Mouse (Mus musculus): ENCODE measurements around the gene Cdk14. TPM values are rescaled to one million over a fixed set of nuclear protein-coding genes. Genes with fewer than 3 reads are reported as not detected.
"Not testable (repeated sequence)": the region's sequence is repeated elsewhere in the genome, so short reads cannot be mapped to it uniquely, and the experiment has no call there.

Gene Cdk14
- polyA plus RNA-seq, 1 experiment from 2014 or later = 14.4 TPM

DNA sequence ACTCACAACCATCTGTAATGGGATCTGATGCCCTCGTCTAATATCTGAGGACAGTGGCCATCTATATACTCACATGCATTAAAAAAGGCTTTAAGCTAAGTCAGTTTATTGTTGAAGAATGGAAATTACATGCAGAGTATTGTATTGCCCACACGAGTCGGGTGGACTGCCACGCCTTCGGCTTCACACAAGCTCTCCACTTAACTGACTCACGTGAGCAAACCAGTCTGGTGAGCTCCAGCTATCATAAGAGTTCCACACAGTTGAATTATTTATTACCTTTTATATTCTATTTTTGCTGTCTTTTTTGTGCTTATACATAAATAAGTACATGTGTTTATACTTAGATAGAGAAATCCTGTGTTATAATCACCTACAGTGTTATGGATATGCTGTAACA lies 495.2 kb downstream of the Cdk14 start:
- H3K9me3 ChIP-seq (replicated peaks; ENCODE audit: control insufficient read depth, low read length) = no peaks in the 10 kb centered on the region
- ATAC-seq (ENCODE audit: insufficient read depth, low FRiP score) = no peak
- WGBS = 65% methylated on average over 6 of the region's 6 CpGs
- H3K4me3 ChIP-seq (replicated peaks; ENCODE audit: low read length) = no peak overlapping the region
- H3K36me3 ChIP-seq (ENCODE audit: control insufficient read depth, insufficient read depth, low read length) = no peaks in the 10 kb centered on the region
- H3K4me2 ChIP-seq (ENCODE audit: low read depth, low read length) = no peak overlapping the region
- H3K27ac ChIP-seq (ENCODE audit: low read length) = no peak overlapping the region
- H3K4me1 ChIP-seq (ENCODE audit: control insufficient read depth, insufficient read depth, low read length) = no peaks in the 10 kb centered on the region
- H3K27me3 ChIP-seq (ENCODE audit: control insufficient read depth, insufficient read depth, low read length) = no peaks in the 10 kb centered on the region
- H3K9ac ChIP-seq (ENCODE audit: low read length) = no peak overlapping the region

DNA sequence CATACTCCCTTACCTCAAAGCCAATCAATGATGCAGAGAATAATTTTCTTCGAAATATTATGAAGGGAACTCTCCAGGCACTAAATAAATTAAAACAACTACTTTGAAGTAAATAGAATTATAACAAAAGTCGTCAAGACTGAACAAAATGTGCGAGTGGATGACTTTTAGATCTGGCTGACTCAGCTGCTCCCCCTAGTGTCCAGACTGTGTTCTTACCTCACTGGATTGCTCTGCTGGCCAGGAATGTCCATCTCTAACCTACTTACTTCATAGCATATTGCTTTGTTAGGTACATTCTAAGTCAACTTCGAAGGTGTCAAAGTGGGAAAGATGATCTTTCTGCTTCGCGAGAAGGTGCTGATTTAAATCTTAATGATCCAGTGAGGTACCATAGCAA lies 501.7 kb downstream of the Cdk14 start:
- Histone ChIP-seq H3K4me1 (ENCODE audit: control insufficient read depth, insufficient read depth, low read length) (no peaks in the 10 kb centered on the region), H3K9me3 (replicated peaks; ENCODE audit: control insufficient read depth, low read length) (no peaks in the 10 kb centered on the region), H3K27me3 (ENCODE audit: control insufficient read depth, insufficient read depth, low read length) (no peaks in the 10 kb centered on the region), H3K4me2 (ENCODE audit: low read depth, low read length) (no peak overlapping the region), H3K4me3 (replicated peaks; ENCODE audit: low read length) (no peak overlapping the region), H3K9ac (ENCODE audit: low read length) (no peak overlapping the region), H3K36me3 (ENCODE audit: control insufficient read depth, insufficient read depth, low read length) (no peaks in the 10 kb centered on the region), H3K27ac (ENCODE audit: low read length) (no peak overlapping the region)
- ATAC-seq (ENCODE audit: insufficient read depth, low FRiP score) = no peak
- WGBS = 13% methylated on average over 6 of the region's 6 CpGs

DNA sequence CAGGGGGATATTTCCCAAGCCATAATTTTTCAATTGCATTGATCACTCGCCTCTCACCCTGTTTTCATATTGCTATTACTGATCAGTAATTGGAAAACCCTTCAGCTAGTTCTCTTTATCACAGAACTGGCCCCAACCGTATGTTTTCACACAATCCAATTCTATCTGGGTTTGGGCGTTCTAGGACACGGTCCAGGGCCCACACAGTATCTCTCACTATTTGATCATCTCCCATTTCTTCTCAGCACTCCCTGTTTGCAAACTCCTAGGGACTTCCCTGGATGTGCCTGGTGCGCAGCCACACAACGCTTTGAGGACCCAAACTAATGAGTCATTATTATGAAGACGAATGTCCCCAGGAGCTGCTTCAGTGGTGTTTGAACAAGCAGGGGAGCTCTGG lies 502.4 kb downstream of the Cdk14 start:
- Histone ChIP-seq H3K4me1 (ENCODE audit: control insufficient read depth, insufficient read depth, low read length) (no peaks in the 10 kb centered on the region), H3K9me3 (replicated peaks; ENCODE audit: control insufficient read depth, low read length) (no peaks in the 10 kb centered on the region), H3K4me3 (replicated peaks; ENCODE audit: low read length) (no peak overlapping the region), H3K4me2 (ENCODE audit: low read depth, low read length) (no peak overlapping the region), H3K27me3 (ENCODE audit: control insufficient read depth, insufficient read depth, low read length) (no peaks in the 10 kb centered on the region), H3K27ac (ENCODE audit: low read length) (no peak overlapping the region), H3K9ac (ENCODE audit: low read length) (no peak overlapping the region), H3K36me3 (ENCODE audit: control insufficient read depth, insufficient read depth, low read length) (no peaks in the 10 kb centered on the region)
- WGBS = 86% methylated on average over 7 of the region's 7 CpGs
- ATAC-seq (ENCODE audit: insufficient read depth, low FRiP score) = no peak

DNA sequence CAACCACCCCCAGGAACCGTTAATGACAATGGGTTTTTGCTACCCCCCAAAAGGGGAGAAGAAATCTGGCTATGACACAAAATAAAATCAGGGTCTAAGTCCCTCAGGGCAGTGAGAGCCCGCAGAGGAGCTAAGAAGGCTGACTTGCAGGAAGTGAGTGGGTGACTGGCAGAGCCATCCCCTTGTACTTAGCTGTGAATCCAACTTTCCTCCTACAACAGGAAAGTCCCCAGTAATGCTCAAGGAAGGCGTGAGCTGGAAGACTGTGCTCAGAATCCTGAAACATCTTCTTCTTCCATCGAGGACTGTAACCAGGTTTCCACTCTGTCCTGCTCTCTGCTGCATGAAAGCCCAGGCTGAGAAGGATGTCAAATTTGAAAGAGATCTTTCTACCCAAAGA lies 502.8 kb downstream of the Cdk14 start:
- 81% methylated on average over 4 of the region's 4 CpGs for WGBS
- Histone ChIP-seq H3K9me3 (replicated peaks; ENCODE audit: control insufficient read depth, low read length) (no peaks in the 10 kb centered on the region), H3K9ac (ENCODE audit: low read length) (no peak overlapping the region), H3K4me1 (ENCODE audit: control insufficient read depth, insufficient read depth, low read length) (0 out of 2 replicates have a peak, but pooled peaks cover under 1% of the 10 kb centered on the region), H3K4me3 (replicated peaks; ENCODE audit: low read length) (no peak overlapping the region), H3K36me3 (ENCODE audit: control insufficient read depth, insufficient read depth, low read length) (no peaks in the 10 kb centered on the region), H3K27ac (ENCODE audit: low read length) (no peak overlapping the region), H3K4me2 (ENCODE audit: low read depth, low read length) (no peak overlapping the region), H3K27me3 (ENCODE audit: control insufficient read depth, insufficient read depth, low read length) (no peaks in the 10 kb centered on the region)
- no peak for ATAC-seq (ENCODE audit: insufficient read depth, low FRiP score)

DNA sequence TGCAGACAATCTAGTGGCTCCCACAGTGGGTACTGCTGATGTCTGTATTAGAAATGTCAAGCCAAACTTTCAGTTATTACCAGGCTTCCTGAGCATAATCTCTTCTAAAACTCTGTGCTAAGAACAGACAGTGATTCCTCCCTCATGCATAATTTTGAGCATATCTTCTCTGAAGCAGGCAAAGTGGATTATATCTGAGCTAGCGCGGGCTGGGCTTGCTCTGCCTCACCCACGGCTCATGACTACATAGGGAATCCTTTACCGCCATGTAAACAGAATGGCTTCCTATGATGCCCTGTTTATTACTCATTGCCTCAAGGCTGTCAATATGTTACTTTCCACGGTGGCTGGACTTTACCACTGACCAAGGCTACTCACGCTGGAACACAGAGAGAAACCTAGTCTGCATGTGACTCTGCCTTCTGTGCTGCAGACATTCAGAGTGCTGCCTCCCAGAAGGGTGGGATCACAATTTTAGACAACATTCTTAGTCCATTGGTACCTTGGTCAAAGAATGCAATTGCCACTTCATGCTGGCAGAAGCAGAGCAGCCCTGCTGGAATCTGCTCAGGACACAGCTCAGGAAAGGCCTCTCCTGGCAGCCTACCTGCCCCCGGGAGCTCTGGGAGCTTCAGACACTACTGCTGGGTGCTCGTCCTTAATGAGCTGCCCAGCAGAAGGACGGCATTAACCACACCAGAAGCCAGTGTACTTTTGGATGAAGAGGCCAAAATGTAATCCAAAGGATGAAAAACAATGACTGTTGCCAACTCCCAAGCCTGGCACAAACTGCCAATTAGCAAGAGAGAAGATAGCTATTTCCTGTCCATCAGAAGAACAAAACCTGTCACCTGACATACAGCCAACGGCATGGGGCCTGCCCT lies 503.5 kb downstream of the Cdk14 start:
- WGBS = 82% methylated on average over 10 of the region's 10 CpGs
- Histone ChIP-seq H3K9me3 (replicated peaks; ENCODE audit: control insufficient read depth, low read length) (no peaks in the 10 kb centered on the region), H3K4me1 (ENCODE audit: control insufficient read depth, insufficient read depth, low read length) (0 out of 2 replicates have a peak, but pooled peaks cover 6% of the 10 kb centered on the region), H3K36me3 (ENCODE audit: control insufficient read depth, insufficient read depth, low read length) (no peaks in the 10 kb centered on the region), H3K4me3 (replicated peaks; ENCODE audit: low read length) (no peak overlapping the region), H3K27me3 (ENCODE audit: control insufficient read depth, insufficient read depth, low read length) (no peaks in the 10 kb centered on the region), H3K4me2 (ENCODE audit: low read depth, low read length) (no peak overlapping the region), H3K27ac (ENCODE audit: low read length) (no peak overlapping the region), H3K9ac (ENCODE audit: low read length) (no peak overlapping the region)
- ATAC-seq (ENCODE audit: insufficient read depth, low FRiP score) = no peak

DNA sequence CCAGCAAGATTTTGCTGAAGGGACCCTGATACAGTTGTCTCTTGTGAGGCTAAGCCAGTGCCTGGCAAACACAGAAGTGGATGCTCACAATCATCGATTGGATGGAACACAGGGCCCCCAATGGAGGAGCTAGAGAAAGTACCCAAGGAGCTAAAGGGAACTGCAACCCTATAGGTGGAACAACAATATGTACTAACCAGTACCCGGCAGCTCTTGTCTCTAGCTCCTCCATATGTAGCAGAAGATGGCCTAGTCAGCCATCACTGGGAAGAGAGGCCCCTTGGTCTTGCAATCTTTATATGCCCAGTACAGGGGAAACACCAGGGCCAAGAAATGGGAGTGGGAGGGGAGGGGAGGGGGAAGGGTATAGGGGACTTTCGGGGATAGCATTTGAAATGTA lies 515.2 kb downstream of the Cdk14 start:
- H3K9ac ChIP-seq (ENCODE audit: low read length); H3K9me3 ChIP-seq (replicated peaks; ENCODE audit: control insufficient read depth, low read length); H3K27me3 ChIP-seq (ENCODE audit: control insufficient read depth, insufficient read depth, low read length); H3K36me3 ChIP-seq (ENCODE audit: control insufficient read depth, insufficient read depth, low read length); H3K4me2 ChIP-seq (ENCODE audit: low read depth, low read length); ATAC-seq (ENCODE audit: insufficient read depth, low FRiP score); H3K4me1 ChIP-seq (ENCODE audit: control insufficient read depth, insufficient read depth, low read length); H3K4me3 ChIP-seq (replicated peaks; ENCODE audit: low read length); H3K27ac ChIP-seq (ENCODE audit: low read length): not testable (repeated sequence)
- 86% methylated on average over 3 of the region's 3 CpGs for WGBS

DNA sequence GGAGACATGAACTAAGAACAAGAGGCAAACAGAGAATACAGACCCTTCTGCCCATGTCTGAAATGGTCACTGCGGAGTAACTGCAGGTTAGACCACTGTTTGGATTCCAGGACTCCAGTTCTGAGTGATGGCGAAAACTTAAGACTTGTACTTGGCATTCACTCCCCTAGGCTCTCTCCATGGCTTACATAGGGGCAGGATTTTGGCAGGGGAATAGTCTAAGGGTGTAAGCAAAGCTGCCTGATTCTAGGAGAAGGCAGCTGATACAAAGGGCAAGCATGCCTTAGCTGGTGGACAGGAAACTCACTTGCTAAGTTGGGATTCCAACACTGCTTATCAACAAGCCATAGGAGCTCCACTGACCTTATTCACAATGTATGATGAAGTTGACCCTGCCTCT lies 521.9 kb downstream of the Cdk14 start:
- Histone ChIP-seq H3K27ac (ENCODE audit: low read length) (no peak overlapping the region), H3K4me3 (replicated peaks; ENCODE audit: low read length) (no peak overlapping the region), H3K4me1 (ENCODE audit: control insufficient read depth, insufficient read depth, low read length) (peaks cover 3% of the 10 kb centered on the region), H3K36me3 (ENCODE audit: control insufficient read depth, insufficient read depth, low read length) (no peaks in the 10 kb centered on the region), H3K27me3 (ENCODE audit: control insufficient read depth, insufficient read depth, low read length) (no peaks in the 10 kb centered on the region), H3K9me3 (replicated peaks; ENCODE audit: control insufficient read depth, low read length) (no peaks in the 10 kb centered on the region), H3K9ac (ENCODE audit: low read length) (no peak overlapping the region), H3K4me2 (ENCODE audit: low read depth, low read length) (no peak overlapping the region)
- no peak for ATAC-seq (ENCODE audit: insufficient read depth, low FRiP score)
- WGBS = 76% methylated on average over 2 of the region's 2 CpGs

DNA sequence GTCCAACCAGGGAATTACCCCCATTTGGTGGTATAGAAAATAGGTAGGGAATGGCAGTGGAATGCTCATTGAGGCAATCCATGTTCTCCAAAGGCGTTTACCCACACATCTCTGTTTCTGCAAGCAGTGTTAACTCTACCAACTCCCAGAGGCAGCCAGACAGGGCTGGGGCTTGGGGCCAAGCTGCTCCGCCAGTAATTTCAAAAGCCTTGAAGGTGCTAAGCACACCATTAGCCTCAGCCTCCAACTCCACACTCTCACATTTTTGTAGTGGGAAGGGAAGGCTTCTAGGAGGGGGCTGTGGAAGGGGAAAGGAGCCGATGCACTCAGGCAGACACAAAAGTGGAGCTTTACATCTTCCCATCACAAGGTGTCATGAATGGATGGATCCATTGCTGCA lies 525.1 kb downstream of the Cdk14 start:
- no peak overlapping the region for H3K9ac ChIP-seq (ENCODE audit: low read length)
- H3K4me1 ChIP-seq (ENCODE audit: control insufficient read depth, insufficient read depth, low read length) = peaks cover 7% of the 10 kb centered on the region
- no peak overlapping the region for H3K27ac ChIP-seq (ENCODE audit: low read length)
- H3K4me3 ChIP-seq (replicated peaks; ENCODE audit: low read length) = no peak overlapping the region
- ATAC-seq (ENCODE audit: insufficient read depth, low FRiP score) = no peak
- H3K36me3 ChIP-seq (ENCODE audit: control insufficient read depth, insufficient read depth, low read length) = no peaks in the 10 kb centered on the region
- WGBS = 67% methylated on average over 3 of the region's 3 CpGs
- H3K27me3 ChIP-seq (ENCODE audit: control insufficient read depth, insufficient read depth, low read length) = no peaks in the 10 kb centered on the region
- H3K4me2 ChIP-seq (ENCODE audit: low read depth, low read length) = no peak overlapping the region
- no peaks in the 10 kb centered on the region for H3K9me3 ChIP-seq (replicated peaks; ENCODE audit: control insufficient read depth, low read length)

DNA sequence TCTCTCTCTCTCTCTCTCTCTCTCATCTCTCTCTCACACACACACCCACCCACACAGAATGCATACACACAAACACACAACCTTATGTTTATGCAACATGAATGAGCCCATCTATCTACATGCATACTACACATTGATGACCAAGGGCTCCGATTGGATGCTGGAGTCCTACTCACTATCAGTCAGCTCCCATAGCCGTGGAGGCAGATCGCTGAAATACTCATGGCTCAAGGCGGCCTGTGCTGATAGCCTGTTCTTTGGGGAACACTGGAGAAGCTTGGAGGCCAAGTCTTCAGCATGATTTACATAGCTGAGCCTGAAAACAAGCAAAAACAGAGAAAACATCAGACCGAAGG lies 526.3 kb downstream of the Cdk14 start:
- 74% methylated on average over 5 of the region's 5 CpGs for WGBS
- ATAC-seq (ENCODE audit: insufficient read depth, low FRiP score) = no peak

More for the DNA sequence above, 526.3 kb downstream of the Cdk14 start:
- Histone ChIP-seq H3K36me3 (ENCODE audit: control insufficient read depth, insufficient read depth, low read length) (no peaks in the 10 kb centered on the region), H3K4me2 (ENCODE audit: low read depth, low read length) (no peak overlapping the region), H3K9ac (ENCODE audit: low read length) (no peak overlapping the region), H3K9me3 (replicated peaks; ENCODE audit: control insufficient read depth, low read length) (no peaks in the 10 kb centered on the region), H3K27ac (ENCODE audit: low read length) (peak overlapping the region; percentile 72), H3K4me3 (replicated peaks; ENCODE audit: low read length) (no peak overlapping the region), H3K27me3 (ENCODE audit: control insufficient read depth, insufficient read depth, low read length) (no peaks in the 10 kb centered on the region), H3K4me1 (ENCODE audit: control insufficient read depth, insufficient read depth, low read length) (peaks cover 7% of the 10 kb centered on the region)

All from stomach, embryonic 16.5 days (tissue).